Mouse (Mus musculus) frontal cortex, adult (tissue): Measurements from ENCODE around the gene Rragc.

Experiments
- ATAC-seq: cut with Nextera tagmentation; 2 replicates; pipeline ENCODE4 v1.9.2; 2017; ENCODE audit warnings: mild to moderate bottlenecking, moderate library complexity, mixed read lengths; ENCODE audit not compliant: low TSS enrichment

Gene Rragc

GRCm38 (mm10) chr4:123952059-123952458 lies 34.8 kb downstream of the Rragc start:
- no peak for ATAC-seq

- peak; percentile 90 for ATAC-seq
Measured at GRCm38 (mm10) chr4:123956703-123957491, 39.7 kb downstream of the Rragc start.

- peak; percentile 60 for ATAC-seq
Measured at GRCm38 (mm10) chr4:123957492-123957808, 40.2 kb downstream of the Rragc start.

- ATAC-seq = no peak
Measured at GRCm38 (mm10) chr4:123957891-123958290, 40.6 kb downstream of the Rragc start.

- no peak for ATAC-seq
Measured at GRCm38 (mm10) chr4:123960955-123961354, 43.7 kb downstream of the Rragc start.

- ATAC-seq = no peak
Measured at GRCm38 (mm10) chr4:123962721-123963120, 45.5 kb downstream of the Rragc start.

GRCm38 (mm10) chr4:123968663-123969321 lies 51.5 kb downstream of the Rragc start:
- ATAC-seq = no peak

- no peak for ATAC-seq
Measured at GRCm38 (mm10) chr4:123969458-123969857, 52.2 kb downstream of the Rragc start.

- ATAC-seq = no peak
Measured at GRCm38 (mm10) chr4:123971059-123971458, 53.8 kb downstream of the Rragc start.

- ATAC-seq = no peak
Measured at GRCm38 (mm10) chr4:123972423-123973049, 55.3 kb downstream of the Rragc start.

GRCm38 (mm10) chr4:123982105-123982504 lies 64.9 kb downstream of the Rragc start:
- ATAC-seq = no peak
